Mouse (Mus musculus): ENCODE results near the gene 2700097O09Rik. TPM values are rescaled to one million over a fixed set of nuclear protein-coding genes. Genes with fewer than 3 reads are reported as not detected.
"Not testable (repeated sequence)": the region's sequence is repeated elsewhere in the genome, so short reads cannot be mapped to it uniquely, and the experiment has no call there.

The 2700097O09Rik gene
- total RNA-seq (2015) (22.4 and 22.8 TPM in 2 replicates), total RNA-seq (2017) (7.5 and 12.9 TPM in 2 replicates)

DNA sequence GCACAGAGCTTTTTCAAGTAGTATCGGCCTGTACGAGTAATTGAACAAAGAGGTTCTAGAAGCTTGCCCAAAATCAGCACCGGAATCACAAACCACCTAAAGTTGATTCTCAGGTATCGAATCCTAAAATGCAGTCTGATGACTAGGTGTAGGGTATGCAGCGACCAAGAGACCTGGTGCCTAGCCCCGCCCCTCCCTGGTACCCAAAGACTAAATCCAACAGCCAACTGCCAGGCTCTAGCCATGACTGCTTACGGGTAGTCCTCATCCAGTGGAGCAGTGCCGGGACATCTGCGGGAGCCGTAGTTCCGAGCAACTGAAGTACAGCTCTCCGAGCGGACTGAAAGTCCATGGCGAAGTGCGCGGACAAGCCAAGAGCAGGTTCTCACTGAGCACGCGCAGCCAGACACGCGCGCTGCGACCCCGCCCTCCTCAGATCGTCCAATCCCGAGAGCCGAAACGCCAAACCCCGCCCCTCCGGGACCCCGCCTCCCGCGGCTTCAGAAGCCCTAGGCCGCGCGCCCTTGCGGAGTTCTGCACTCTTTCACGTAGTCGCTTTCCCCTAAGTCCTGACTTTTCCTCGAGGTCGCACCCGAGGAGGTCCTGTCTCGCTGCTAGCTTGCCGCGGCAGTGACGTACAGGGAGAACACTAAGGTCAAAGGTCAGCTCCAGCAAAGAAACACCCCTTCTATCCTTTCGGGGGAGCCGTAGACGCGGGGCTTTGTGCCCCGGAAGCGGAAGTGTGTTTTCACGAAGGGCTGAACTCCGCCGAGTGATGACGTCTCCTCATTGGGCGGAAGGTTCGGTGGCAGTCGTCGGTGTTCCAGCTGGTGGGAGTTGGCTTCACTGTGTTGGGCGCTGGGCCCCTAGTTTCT, at the start of gene 2700097O09Rik, which contains the start of gene Srp54a:
2700097O09Rik (minus strand) TSS at position 385 of the 875 bp plus-strand sequence.
Srp54a (plus strand) TSS at position 537 of the 875 bp plus-strand sequence.
- peak; percentile 89 for ATAC-seq (replicated peaks; ENCODE audit: poor library complexity)

DNA sequence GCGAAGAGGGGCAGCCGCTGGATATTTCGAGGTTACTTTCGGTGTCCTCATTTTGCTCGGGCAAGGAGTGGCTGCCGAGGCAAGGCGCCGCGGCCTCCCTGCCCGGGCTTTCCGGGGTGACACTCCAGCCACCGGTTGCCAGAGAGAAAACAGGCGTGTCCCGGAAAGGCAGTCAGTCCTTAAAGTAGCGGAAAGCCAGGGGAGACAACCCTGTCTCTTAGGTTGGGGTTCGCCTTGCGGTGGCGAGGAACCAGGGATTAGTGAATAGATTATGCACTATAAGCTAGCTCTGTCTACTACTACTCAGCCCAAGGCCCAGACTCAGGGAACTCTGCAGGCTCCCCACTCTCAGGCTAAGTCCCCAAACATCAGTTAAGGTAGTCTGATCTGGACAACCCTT, 44.8 kb upstream of the 2700097O09Rik start:
- ATAC-seq (replicated peaks; ENCODE audit: poor library complexity): peak; percentile 62

DNA sequence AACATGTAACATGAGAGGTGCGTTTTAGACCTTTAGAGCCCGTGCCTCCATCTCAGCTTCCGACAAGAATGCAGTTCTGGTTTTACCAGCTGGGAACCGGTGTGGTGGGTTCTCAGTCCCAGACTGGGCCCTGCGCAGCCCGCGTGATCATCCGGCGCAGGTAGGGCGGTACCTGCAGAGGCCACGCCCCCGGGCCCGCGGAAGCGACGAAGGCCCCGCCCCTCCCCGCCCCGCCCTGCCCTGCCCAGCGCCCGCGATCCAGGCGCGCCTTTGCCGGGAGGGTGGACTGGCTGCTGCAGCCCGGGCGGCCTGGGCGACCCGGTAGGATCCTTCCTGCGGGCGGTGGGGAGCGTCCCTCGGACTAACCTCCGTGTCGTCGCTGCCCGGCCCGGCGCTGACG, 44.3 kb upstream of the 2700097O09Rik start, which contains the start of gene Fam177a:
Fam177a (plus strand) TSS at position 228 of the 400 bp plus-strand sequence.
- ATAC-seq (replicated peaks; ENCODE audit: poor library complexity): peak; percentile 95

GRCm38 (mm10) chr12:55112616-55113015, 32.7 kb upstream of the 2700097O09Rik start:
- peak; percentile 99 for ATAC-seq (replicated peaks; ENCODE audit: poor library complexity)

GRCm38 (mm10) chr12:55092127-55092526, 12.2 kb upstream of the 2700097O09Rik start:
- ATAC-seq (replicated peaks; ENCODE audit: poor library complexity): not testable (repeated sequence)

DNA sequence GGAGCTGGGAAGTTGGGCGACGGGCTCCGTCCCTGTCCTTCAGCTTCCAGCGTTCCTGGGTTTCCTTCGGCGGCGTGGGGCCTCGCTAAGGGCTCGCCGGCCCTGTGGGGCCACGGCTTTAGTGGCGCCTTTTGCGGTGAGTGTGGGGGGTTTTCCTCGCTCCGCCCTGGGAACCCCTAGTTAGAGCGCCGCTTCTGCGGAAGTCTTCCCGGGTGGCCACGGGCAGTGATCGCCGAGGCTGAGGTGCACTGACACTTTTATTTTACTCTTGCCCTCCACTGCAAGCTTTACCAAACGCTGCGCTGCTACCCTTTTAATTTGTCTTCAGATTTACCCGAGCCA, 662 bp upstream of the 2700097O09Rik start:
- ATAC-seq (replicated peaks; ENCODE audit: poor library complexity): peak; percentile 44

GRCm38 (mm10) chr12:55078706-55079105, 1.2 kb downstream of the 2700097O09Rik start:
- not testable (repeated sequence) for ATAC-seq (replicated peaks; ENCODE audit: poor library complexity)

GRCm38 (mm10) chr12:55075296-55075695, 4.6 kb downstream of the 2700097O09Rik start:
- no peak for ATAC-seq (replicated peaks; ENCODE audit: poor library complexity)

DNA sequence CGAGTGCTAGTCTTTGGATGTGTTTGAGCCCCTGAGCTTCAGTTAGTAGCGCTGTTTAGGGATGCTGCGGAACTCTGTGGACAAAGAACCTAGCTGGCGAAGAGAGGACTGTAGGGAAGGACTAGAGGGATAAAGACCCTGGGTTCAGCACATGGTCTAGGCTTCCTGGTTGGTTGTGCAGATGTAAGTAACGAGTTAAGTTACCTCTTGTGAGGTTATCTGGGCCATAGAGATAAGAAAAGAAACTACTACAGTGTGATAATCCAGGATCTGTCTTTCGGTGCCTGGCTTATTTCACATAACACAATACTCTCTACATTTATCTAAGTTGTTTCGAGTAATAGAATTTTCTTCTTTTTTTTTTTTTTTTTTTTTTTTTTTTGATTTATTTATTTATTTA, 6.2 kb downstream of the 2700097O09Rik start:
- peak; percentile 66 for ATAC-seq (replicated peaks; ENCODE audit: poor library complexity)

DNA sequence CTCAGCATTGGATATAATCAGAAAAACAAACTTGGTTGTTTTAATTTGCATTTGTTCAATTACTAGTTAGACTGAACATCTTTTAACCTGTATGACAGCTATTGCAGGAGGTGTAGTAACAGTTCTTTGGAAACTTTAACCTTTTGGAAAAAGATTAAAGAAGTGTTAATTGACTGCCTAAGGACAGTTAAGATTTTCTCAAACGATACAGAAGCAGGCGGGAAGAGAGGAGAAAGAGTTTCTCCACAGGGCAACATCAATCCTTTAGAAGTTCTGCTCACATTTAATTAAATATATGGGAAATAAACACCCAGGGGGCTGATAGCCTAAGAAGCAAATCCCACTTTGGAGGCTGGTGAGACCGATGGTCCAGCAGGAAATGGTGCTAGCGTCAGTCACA, 7.4 kb downstream of the 2700097O09Rik start:
- ATAC-seq (replicated peaks; ENCODE audit: poor library complexity): no peak

- no peak for ATAC-seq (replicated peaks; ENCODE audit: poor library complexity)
These were observed 17.8 kb downstream of the 2700097O09Rik start for GRCm38 (mm10) chr12:55062141-55062540.

- no peak for ATAC-seq (replicated peaks; ENCODE audit: poor library complexity)
These were observed 18.9 kb downstream of the 2700097O09Rik start for GRCm38 (mm10) chr12:55061006-55061405.

DNA sequence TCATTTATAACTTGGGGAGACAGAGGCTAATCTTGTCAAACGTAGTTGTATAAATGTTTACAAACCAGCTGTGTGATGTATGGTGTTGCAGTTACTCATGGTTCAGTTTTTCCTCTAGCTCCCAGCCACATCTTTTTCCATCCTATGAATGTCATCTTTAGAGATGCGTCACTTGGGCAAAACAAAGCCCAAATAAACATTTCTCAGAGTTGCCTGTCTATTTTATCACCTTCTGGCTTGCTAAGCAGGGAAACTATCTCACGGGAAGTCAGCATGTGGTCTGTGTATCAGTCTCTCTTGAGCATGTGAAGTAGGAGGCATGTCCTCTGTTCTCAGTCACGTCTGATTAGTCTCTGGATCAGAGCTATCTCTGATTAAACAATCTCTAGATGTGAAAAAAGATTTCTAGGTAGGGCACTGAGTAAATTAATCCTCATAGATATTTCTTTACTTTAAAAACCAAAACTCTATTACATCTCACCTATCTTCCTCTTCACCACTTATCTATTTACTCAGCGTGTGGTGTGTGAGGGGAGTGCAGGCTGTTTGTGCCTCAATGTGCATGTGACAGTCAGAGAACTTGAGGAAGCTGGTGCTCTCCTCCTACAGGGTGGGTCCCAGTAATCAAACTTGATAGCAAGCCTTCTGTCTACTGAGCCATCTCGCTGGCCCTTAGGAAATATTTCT, 19.6 kb downstream of the 2700097O09Rik start:
- peak; percentile 90 for ATAC-seq (replicated peaks; ENCODE audit: poor library complexity)

- peak; percentile 52 for ATAC-seq (replicated peaks; ENCODE audit: poor library complexity)
These were observed 20.1 kb downstream of the 2700097O09Rik start for GRCm38 (mm10) chr12:55059812-55060211.

DNA sequence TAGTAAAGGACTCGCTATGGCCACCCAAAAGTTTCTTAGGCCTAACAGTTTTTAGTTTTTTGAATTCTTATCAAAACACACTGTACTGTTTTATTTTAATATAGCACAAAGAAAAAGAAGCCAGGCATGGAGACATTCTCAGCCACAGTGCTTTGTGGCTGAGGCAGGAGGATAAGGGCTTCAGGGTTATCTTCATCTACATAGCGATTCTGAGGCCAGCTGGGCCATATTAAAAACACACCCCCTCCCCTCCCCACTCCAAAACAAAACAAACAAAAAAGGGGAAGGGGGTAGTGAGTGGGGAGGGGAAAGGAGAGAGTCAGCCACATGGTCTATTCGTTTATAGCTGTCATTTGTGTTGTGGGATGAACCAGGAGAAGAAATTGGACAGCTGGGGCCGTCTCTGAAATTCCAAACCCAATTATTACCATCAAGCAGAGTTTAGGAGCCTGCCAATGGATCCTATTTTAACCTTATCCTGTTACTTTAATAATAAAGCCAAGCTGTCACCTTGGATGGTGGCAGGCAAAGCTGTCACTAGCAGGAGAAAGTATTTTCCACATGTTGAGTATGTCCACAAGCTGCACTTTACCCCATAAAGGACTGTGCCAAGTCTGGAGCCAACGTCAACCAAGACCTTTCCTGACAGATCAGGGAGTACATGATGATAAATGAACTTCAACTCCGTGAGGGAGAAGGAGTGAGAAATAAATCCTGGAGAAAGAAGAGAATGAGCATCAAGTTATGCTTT, 20.9 kb downstream of the 2700097O09Rik start:
- no peak for ATAC-seq (replicated peaks; ENCODE audit: poor library complexity)

- ATAC-seq (replicated peaks; ENCODE audit: poor library complexity): no peak
These were observed 23.2 kb downstream of the 2700097O09Rik start for GRCm38 (mm10) chr12:55056703-55057102.

- ATAC-seq (replicated peaks; ENCODE audit: poor library complexity): no peak
These were observed 25.2 kb downstream of the 2700097O09Rik start for GRCm38 (mm10) chr12:55054551-55055241.

GRCm38 (mm10) chr12:55053267-55053666, 26.6 kb downstream of the 2700097O09Rik start:
- ATAC-seq (replicated peaks; ENCODE audit: poor library complexity): peak; percentile 51

DNA sequence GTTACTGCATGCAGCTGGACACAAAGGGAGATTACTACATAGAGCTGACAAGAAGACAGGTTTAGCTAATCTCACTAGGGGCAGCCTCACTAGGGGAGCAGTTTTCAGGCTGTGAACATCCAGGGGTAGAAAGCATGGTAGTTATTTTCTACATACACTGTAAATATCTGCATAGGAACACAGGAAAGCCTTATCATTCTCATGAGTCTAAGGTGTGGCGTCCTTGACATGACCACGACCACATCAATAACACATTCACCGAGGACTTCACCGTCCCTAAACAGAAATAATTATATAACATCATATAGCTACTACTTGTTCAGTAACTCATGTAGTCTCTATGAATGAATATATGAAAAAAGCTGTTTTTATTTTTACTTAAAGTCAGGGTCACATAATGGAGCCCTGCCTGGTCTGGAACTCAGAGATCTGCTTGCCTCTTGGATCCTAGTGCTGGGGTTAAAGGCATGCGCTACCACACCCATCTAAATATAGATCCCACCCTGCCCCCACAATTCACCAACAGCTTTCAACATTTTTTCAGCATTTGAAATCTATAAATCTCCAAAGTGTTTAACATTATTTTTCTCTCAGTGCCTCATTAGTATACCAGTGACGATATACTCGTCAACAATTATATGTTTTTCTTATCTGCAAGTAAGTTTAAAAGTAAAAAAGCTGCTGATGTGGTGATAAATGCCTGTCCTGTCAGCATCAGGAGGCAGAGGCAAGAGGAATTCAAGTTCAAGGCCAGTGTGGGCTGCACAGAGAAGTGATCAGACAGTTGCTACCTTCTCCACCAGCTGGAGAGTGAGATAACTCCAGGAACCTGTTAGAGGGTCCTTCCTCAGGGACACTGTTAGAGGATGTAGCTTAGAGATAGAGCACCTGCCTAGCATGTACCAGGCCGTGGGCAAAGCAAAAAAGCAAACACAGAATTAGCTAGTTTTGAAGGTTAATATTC, 28.4 kb downstream of the 2700097O09Rik start:
- ATAC-seq (replicated peaks; ENCODE audit: poor library complexity): peak; percentile 82

All from megakaryocyte progenitor cell, adult 5-6 weeks (primary cell).